Mouse (Mus musculus) testis, adult 2 months (tissue): Measurements from ENCODE around the gene Tceanc2.

Experiments used
- CTCF ChIP-seq: fragments of 200-500 bp; IDR thresholded peaks from 2 replicates; pipeline ENCODE4 v1.5.1; 2012; ENCODE audit warnings: low read depth, mild to moderate bottlenecking, inconsistent platforms, low read length, moderate library complexity; ENCODE audit not compliant: control insufficient read depth, insufficient read depth, insufficient replicate concordance
- POLR2A ChIP-seq: fragments of 200-500 bp; IDR thresholded peaks from 2 replicates; pipeline ENCODE4 v1.6.1; 2012; ENCODE audit warnings: low read depth, mild to moderate bottlenecking, inconsistent platforms, low read length, moderate library complexity; ENCODE audit not compliant: control insufficient read depth

DNA sequence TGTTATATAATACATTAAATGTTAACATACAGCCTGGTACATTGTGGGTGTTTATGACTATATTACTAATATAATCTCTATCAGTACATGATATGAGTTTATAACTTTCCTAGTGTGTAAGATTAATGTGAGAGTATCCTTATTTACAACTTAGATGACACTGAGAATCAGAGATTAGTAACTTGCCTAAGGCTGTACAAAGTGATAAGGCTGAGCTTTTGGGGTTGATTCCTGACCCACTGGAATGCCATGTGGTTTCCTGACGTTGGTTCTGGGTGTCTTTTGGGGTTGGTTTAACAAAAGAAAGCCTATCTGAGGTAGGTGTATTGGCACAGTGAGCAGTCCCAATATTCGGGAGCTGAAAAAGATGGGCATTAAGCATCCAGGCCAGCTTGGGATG lies 3.9 kb upstream of the Tceanc2 start:
- TF ChIP-seq CTCF: no peak
- TF ChIP-seq POLR2A: no peak
